ENCODE assay signal across 7 mouse cellular contexts in the genomic region with DNA sequence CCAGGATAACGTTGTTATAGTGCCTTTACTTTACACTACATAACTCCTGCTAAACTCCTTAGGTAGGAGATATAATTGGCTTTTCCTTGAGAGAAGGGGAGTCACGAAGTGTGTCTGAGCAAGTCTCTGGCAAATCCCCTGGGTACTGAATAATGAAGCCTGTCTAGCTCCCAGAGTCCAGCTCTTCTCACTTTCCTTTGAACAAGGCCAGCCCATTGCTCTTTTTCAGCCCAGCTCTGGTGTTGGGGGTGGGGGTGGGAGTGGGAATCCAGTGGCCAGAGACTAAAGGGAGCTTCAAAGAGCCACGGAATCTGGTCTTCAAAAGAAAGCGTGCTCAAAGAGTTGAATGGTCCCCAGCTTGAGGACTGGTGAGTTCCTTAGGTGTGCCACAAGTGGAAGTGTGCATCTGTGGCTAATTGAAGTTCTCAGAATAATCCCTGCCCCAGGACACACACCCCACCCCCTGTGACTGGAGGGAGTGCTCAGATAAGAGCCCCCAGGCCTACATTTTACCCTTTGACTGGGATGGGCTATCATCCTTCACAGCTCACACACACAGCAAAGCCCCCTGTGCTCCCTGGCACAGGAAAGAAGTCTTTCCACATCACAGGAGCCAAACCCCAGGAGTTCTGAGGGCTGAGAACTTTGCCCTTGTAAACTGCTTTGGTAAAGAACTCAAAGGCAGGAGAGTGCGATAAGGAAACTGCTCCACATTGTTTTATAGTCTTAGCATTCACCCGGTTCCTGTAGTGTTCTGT. TPM values are rescaled to one million over a fixed set of nuclear protein-coding genes. Genes with fewer than 3 reads are reported as not detected.
A peak's percentile ranks its signal among the peaks of the same experiment; 100 is the strongest.
DNase-seq lines count a peak whose midpoint lies in the region; ATAC-seq and TF ChIP-seq lines count a peak whose summit lies in the region.

No protein-coding gene starts in this region.

- ATAC-seq in hindbrain, postnatal 0 days: no peak
- ATAC-seq in hindbrain, embryonic 14.5 days (ENCODE audit: low FRiP score): no peak
- no peak; the same call in 1 of the 2 replicates for ATAC-seq in intestine, embryonic 14.5 days (replicated peaks; ENCODE audit: low FRiP score, low TSS enrichment, low read depth)
- ATAC-seq in liver, embryonic 13.5 days (ENCODE audit: low read depth): peak; percentile 42; the same call in 1 of the 2 replicates
- ATAC-seq in stomach, embryonic 14.5 days (ENCODE audit: insufficient number of reproducible peaks, insufficient read depth, low FRiP score, low read depth): 0 out of 2 replicates have a peak, but pooled peaks have one; percentile 14

- no peak for TF ChIP-seq CTCF in hindbrain, postnatal 0 days (IDR thresholded peaks at IDR 0.05; ENCODE audit: low read depth)
- TF ChIP-seq CTCF in left cerebral cortex, adult 2 months (IDR thresholded peaks at IDR 0.05): no peak

- no peaks in the 10 kb centered on the region for H3K36me3 ChIP-seq in hindbrain, postnatal 0 days (ENCODE audit: insufficient read depth, low read length)
- H3K36me3 ChIP-seq in hindbrain, embryonic 14.5 days (replicated peaks; ENCODE audit: control insufficient read depth, insufficient read depth): no peaks in the 10 kb centered on the region
- no peaks in the 10 kb centered on the region for H3K36me3 ChIP-seq in intestine, embryonic 14.5 days (ENCODE audit: control insufficient read depth, insufficient read depth, low read length)
- no peaks in the 10 kb centered on the region for H3K36me3 ChIP-seq in liver, embryonic 13.5 days
- no peaks in the 10 kb centered on the region for H3K36me3 ChIP-seq in stomach, embryonic 14.5 days (ENCODE audit: control insufficient read depth, insufficient read depth, low read length)

- H3K9ac ChIP-seq in hindbrain, postnatal 0 days (replicated peaks; ENCODE audit: low read length): no peak overlapping the region
- no peak overlapping the region for H3K9ac ChIP-seq in hindbrain, embryonic 14.5 days
- no peak overlapping the region for H3K9ac ChIP-seq in intestine, embryonic 14.5 days (ENCODE audit: low read length)
- peak overlapping the region; percentile 15; the same call in 1 of the 2 replicates for H3K9ac ChIP-seq in liver, embryonic 13.5 days
- H3K9ac ChIP-seq in stomach, embryonic 14.5 days (replicated peaks; ENCODE audit: low read depth, low read length): no peak overlapping the region

- no peak overlapping the region for H3K27ac ChIP-seq in hindbrain, postnatal 0 days
- H3K27ac ChIP-seq in hindbrain, embryonic 14.5 days: no peak overlapping the region
- H3K27ac ChIP-seq in intestine, embryonic 14.5 days (ENCODE audit: low read depth): peak overlapping the region; percentile 40; the same call in 1 of the 2 replicates
- no peak overlapping the region for H3K27ac ChIP-seq in liver, embryonic 13.5 days
- no peak overlapping the region for H3K27ac ChIP-seq in stomach, embryonic 14.5 days (ENCODE audit: low read length)
- H3K27ac ChIP-seq in left cerebral cortex, adult 2 months: no peak overlapping the region

- no peak overlapping the region for H3K4me3 ChIP-seq in hindbrain, postnatal 0 days (ENCODE audit: low read length)
- H3K4me3 ChIP-seq in hindbrain, embryonic 14.5 days (replicated peaks; ENCODE audit: low read length): no peak overlapping the region
- H3K4me3 ChIP-seq in intestine, embryonic 14.5 days (ENCODE audit: low read depth, low read length): no peak overlapping the region
- H3K4me3 ChIP-seq in liver, embryonic 13.5 days (replicated peaks): peak overlapping the region; percentile 27; the same call in 1 of the 2 replicates
- H3K4me3 ChIP-seq in stomach, embryonic 14.5 days (ENCODE audit: low read depth, low read length): no peak overlapping the region
- no peak overlapping the region for H3K4me3 ChIP-seq in left cerebral cortex, adult 2 months

- H3K4me2 ChIP-seq in hindbrain, postnatal 0 days (ENCODE audit: low read depth, low read length): no peak overlapping the region
- H3K4me2 ChIP-seq in hindbrain, embryonic 14.5 days (replicated peaks): no peak overlapping the region
- H3K4me2 ChIP-seq in intestine, embryonic 14.5 days (ENCODE audit: low read length): no peak overlapping the region
- peak overlapping the region; percentile 57 for H3K4me2 ChIP-seq in liver, embryonic 13.5 days
- H3K4me2 ChIP-seq in stomach, embryonic 14.5 days (replicated peaks; ENCODE audit: low read depth, low read length): no peak overlapping the region

- 28% methylated on average over 6 of the region's 6 CpGs for WGBS in hindbrain, postnatal 0 days
- WGBS in hindbrain, embryonic 14.5 days: 19% methylated on average over 6 of the region's 6 CpGs
- 26% methylated on average over 6 of the region's 6 CpGs for WGBS in intestine, embryonic 14.5 days
- WGBS in liver, embryonic 13.5 days (ENCODE audit: insufficient replicate concordance): 28% methylated on average over 6 of the region's 6 CpGs
- WGBS in stomach, embryonic 14.5 days: 36% methylated on average over 6 of the region's 6 CpGs

- H3K4me1 ChIP-seq in hindbrain, postnatal 0 days (ENCODE audit: insufficient read depth, low read length): no peaks in the 10 kb centered on the region
- no peaks in the 10 kb centered on the region; the same call in 1 of the 2 replicates for H3K4me1 ChIP-seq in hindbrain, embryonic 14.5 days (replicated peaks; ENCODE audit: control insufficient read depth, insufficient read depth, low read length)
- H3K4me1 ChIP-seq in intestine, embryonic 14.5 days (replicated peaks; ENCODE audit: control insufficient read depth, insufficient read depth, low read length): 0 out of 2 replicates have a peak, but pooled peaks cover 5% of the 10 kb centered on the region
- peaks cover 36% of the 10 kb centered on the region for H3K4me1 ChIP-seq in liver, embryonic 13.5 days (replicated peaks)
- no peaks in the 10 kb centered on the region for H3K4me1 ChIP-seq in stomach, embryonic 14.5 days (ENCODE audit: control insufficient read depth, insufficient read depth, low read length)

- intact Hi-C loops in left cerebral cortex, adult 2 months (cut with DNase I): no loop called here

- DNase-seq in hindbrain, postnatal 0 days (ENCODE audit: low spot score): peak; percentile 9
- DNase-seq in hindbrain, embryonic 14.5 days (ENCODE audit: low spot score): no peak
- DNase-seq in intestine, embryonic 14.5 days (ENCODE audit: low spot score): no peak
- DNase-seq in liver, embryonic 13.5 days: no peak
- DNase-seq in urinary bladder, adult 2 months (ENCODE audit: low spot score): no peak
- no peak for DNase-seq in left cerebral cortex, adult 2 months (ENCODE audit: extremely low spot score in 1 of 2, low spot score in 2 of 2)

- no peaks in the 10 kb centered on the region for H3K27me3 ChIP-seq in hindbrain, postnatal 0 days (ENCODE audit: insufficient read depth, low read length)
- no peaks in the 10 kb centered on the region for H3K27me3 ChIP-seq in hindbrain, embryonic 14.5 days (ENCODE audit: control insufficient read depth, insufficient read depth, low read length)
- H3K27me3 ChIP-seq in intestine, embryonic 14.5 days (replicated peaks; ENCODE audit: control insufficient read depth, insufficient read depth, low read length): no peaks in the 10 kb centered on the region
- H3K27me3 ChIP-seq in liver, embryonic 13.5 days: no peaks in the 10 kb centered on the region
- H3K27me3 ChIP-seq in stomach, embryonic 14.5 days (ENCODE audit: control insufficient read depth, insufficient read depth, low read length): no peaks in the 10 kb centered on the region

- H3K9me3 ChIP-seq in hindbrain, postnatal 0 days (ENCODE audit: low read length): no peaks in the 10 kb centered on the region
- H3K9me3 ChIP-seq in hindbrain, embryonic 14.5 days (ENCODE audit: control insufficient read depth, low read length): no peaks in the 10 kb centered on the region
- H3K9me3 ChIP-seq in intestine, embryonic 14.5 days (ENCODE audit: control insufficient read depth, low read length): no peaks in the 10 kb centered on the region
- no peaks in the 10 kb centered on the region for H3K9me3 ChIP-seq in liver, embryonic 13.5 days (replicated peaks)
- H3K9me3 ChIP-seq in stomach, embryonic 14.5 days (ENCODE audit: control insufficient read depth, low read depth, low read length): no peaks in the 10 kb centered on the region

RNA-seq across cellular contexts. Expression of gene Rreb1, which starts 24.2 kb away (rescaled TPM):
- total RNA-seq in hindbrain, postnatal 0 days (2014; rRNA removed): 6.0 and 9.3 TPM in 2 replicates
- polyA plus RNA-seq in hindbrain, postnatal 0 days (2015; fragmentation: Nextera tagmentation; extraction: Ambion mirVana): 2.3 and 3.2 TPM in 2 replicates
- 5.1 and 5.8 TPM in 2 replicates for polyA plus RNA-seq in hindbrain, embryonic 14.5 days (2014; fragmentation: Nextera tagmentation; extraction: Ambion mirVana)
- polyA plus RNA-seq in intestine, embryonic 14.5 days (2014; fragmentation: Nextera tagmentation; extraction: Ambion mirVana): 20.2 and 20.3 TPM in 2 replicates
- polyA plus RNA-seq in liver, embryonic 13.5 days (2015; fragmentation: Nextera tagmentation; extraction: Ambion mirVana): 4.8 and 5.1 TPM in 2 replicates
- 21.2 and 22.4 TPM in 2 replicates for polyA plus RNA-seq in stomach, embryonic 14.5 days (2014; fragmentation: Nextera tagmentation; extraction: Ambion mirVana)
- 11.9 and 19.0 TPM in 2 replicates for polyA plus RNA-seq in urinary bladder, adult 2 months (2012; rRNA removed)
- 10 to 100 TPM; 36.2 to 48.7 TPM for total RNA-seq in left cerebral cortex, adult 2 months (2021)

Comparison
In these comparisons a context has a peak if more than half of its experiments do, and no peak if none do; other contexts are left out.
1. ATAC-seq: peak in liver, embryonic 13.5 days (single experiment) and stomach, embryonic 14.5 days (single experiment); none in hindbrain, postnatal 0 days (single experiment), hindbrain, embryonic 14.5 days (single experiment) and intestine, embryonic 14.5 days (single experiment).